Mouse (Mus musculus): Measurements from ENCODE around the gene Vopp1.

- no peak for TF ChIP-seq CTCF (IDR thresholded peaks at IDR 0.05; ENCODE audit: low read depth)
- TF ChIP-seq EP300 (IDR thresholded peaks at IDR 0.05; ENCODE audit: low read depth): no peak
Measured at GRCm38 (mm10) chr6:57773792-57774191, 51.2 kb downstream of the Vopp1 start.
